Mouse (Mus musculus) telencephalon, adult 2 months (tissue): ENCODE data around the gene Rgs9.
"Not testable (repeated sequence)": the region's sequence is repeated elsewhere in the genome, so short reads cannot be mapped to it uniquely, and the experiment has no call there.

Source experiments
- DNase-seq: peaks from one replicate; pipeline ENCODE4 v3.0.0-alpha.2; 2011; ENCODE audit warnings: low read depth, low spot score

Rgs9 gene

DNA sequence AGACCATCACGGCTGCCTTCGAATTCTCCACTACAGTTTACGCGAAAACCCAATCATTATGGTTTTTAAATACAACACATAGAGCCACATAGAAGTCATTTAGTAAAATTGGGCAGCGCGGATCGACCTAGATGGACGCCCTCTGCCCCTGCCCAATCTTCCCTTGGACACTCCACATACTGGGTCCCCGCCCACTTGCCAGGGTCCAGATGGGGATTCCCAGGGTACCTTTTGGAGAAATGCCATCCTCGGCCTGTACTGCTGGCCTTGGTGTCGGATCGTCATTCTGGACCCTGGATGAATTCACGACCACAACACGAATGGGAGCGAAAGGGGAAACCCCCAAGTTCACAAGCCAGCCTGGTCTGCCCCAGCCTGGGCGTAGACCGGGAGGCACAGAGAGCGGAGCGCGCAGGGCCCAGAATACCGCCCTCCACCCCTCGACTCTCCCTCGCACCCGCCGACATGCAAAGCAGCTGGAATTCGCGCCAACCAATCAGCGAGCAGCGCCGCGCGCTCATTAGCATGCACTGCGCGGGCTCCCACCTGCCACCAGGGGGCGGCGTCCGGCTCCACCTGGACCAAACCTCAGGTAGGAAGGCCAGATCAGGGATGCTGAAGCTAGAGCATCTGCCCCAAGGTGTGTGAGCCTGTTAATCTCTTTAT lies at the start of gene Rgs9:
Rgs9 (minus strand) TSS at position 420 of the 666 bp plus-strand sequence.
- DNase-seq, result peak; percentile 79

DNA sequence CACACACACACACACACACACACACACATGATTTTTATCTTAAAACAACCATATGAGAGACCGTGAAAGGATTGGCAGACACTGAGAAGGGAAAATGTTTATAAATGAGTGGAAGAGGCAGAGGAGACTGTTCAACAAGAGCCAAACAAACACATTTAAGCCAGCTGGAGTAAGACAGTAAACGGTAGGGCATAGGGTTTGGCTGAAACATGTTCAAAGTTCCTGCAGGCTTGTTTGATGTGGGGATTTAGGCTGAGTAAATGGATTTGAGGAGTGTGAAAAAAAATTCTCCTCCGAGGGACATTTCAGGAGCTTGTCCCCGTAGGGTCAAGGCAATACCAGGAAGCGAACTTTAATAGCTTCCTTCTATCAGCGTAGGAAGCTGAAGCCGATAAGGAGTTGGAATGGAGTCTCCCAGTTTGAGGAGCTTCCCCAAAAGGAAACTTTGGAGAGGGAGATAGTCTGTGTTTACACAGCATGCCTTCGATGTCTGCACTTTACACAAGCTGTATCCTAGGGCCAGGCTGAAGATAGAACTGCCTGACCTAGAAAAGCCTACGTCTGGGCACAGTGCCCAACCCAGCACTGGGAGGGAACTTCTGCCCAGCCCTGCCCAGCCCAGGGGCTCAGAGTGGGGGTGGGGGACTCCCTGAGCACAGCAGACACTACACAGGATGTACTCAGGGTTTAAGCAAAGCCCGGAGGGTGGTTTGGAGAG lies 49.5 kb upstream of the Rgs9 start:
- DNase-seq, result no peak

DNA sequence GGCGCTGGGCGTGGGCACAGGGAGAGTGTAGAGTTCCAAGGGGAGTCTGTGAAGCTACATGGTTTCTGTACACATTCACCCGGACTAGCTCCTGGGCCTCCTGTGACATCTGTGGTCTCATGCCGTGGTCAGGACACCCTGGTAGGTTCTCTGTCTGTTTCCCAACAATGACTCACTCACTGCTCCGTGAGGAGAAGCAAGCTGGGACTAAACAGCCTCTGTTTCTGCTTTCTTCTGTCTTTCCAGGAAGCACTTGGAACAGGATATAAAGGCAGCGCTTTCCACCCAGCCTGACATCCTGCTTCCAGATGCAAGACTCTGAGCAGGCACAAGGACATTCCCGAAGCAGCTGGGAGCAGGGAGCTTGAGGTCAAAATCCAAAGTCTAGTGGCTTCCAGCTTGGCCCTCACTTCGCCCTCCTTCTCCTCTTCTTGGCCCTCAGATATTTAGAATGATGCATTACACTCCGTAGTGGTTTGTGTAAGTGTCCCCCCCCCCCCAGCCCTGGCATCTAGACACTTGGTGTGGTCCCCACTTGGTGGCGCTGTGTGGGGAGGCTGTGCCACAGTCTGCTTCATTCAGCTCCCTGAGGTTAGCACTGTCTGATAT lies 46.2 kb upstream of the Rgs9 start:
- DNase-seq, result no peak

DNA sequence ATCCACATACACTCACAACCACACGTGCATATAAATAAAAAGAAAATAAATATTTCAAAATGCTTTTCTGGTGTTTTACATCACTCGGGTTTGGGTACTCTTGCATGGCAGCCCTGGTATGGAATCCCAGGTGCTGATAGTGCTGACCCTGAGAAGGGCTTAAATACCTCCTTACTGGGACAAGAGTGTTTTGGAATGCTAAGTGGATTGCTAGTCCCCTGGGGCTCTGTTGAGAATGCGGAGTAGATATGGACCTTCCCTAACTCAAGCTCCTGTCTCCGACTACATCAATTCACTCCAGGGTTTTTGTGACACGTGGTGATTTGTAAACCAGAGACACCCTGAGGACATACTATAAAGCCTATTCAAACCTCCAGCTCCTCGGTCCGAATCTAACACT lies 45.6 kb upstream of the Rgs9 start:
- DNase-seq, result no peak

DNA sequence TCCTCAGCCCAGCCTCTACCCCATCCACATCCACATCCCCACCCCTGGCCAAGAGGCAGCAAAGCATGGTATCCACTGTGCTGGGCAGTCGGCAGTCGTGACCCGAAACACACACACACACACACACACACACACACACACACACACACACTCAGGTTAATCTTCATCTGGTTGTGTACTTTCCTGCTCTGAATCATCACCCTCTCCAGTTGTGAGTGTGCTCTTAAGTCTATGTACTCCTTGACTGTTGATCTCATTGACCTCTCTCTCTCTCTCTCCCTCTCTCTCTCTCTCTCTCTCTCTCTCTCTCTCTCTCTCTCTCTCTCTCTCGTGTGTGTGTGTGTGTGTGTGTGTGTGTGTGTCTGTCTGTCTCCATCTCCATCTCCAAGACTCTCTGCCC lies 44.7 kb upstream of the Rgs9 start:
- not testable (repeated sequence) for DNase-seq

DNA sequence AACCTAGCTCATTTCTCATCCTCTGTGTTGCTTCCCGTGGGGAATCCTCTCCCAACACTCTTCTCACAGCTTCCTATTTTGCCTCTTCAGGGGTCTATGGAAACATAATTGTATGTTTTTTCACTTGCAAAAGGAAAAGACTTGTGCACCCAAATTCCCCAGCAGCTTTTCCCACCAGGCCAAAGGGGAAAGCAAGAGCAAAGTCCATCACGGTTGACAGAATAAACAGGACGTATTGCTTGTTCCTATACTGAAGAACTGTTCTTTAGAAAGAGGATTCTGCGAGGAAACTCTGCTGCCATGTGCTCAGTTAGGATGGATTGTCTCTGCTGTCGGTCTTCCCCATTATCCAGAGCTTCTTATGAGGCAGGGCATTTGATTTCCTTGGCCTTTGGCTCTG lies 42.6 kb upstream of the Rgs9 start:
- no peak for DNase-seq

DNA sequence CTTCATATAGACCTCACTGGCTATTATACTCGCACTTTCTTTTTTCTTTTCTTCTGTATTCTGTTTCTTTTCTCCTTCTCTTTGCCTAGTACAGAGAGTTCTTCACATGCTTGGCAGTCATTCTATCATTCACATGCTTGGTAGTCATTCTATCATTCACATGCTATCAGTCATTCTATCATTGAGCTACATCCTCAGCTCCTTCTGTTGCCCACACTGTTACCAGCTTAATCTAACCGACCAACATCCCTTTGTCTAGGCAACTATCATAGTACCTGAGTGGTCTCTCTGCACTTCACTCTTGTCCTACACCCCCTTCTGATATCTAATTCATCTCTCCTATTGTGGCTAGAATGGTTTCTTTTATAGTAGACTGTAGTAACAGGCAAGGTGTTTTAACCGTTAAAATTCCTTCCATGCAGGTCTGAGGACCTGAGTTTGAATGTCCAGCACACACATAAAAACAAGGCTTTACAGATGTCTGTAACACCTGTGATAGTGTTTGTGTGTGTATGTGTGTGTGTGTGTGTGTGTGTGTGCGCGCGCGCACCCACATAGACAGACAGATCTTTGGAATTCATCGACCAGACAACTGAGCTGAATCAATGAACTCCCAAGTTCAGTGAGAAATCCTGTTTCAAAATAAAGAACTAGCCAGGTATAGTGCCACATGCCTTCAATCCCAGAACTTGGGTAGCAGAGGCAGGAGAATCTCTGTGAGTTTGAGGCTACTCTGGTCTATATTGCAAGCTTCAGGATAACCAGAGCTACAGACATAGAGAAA lies 41.4 kb upstream of the Rgs9 start:
- no peak for DNase-seq

DNA sequence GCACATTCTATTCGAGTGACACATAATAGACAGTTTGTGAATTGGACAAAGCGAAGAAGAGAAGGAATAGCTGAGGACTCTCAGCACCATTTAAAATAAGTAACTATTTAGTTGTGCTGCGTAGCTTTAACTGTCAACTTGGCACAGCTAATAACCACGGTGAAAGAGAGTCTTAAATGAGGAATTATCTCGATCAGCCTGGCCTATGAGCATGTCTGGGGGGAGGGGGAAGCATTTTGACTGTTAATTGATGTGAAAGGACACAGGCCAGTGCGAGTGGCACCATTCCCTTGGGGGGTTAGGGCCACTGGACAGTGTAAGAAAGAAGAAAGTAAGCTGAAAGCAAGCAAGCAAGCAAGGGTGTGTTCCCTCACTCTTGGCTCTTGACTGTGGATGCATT lies 38.0 kb upstream of the Rgs9 start:
- DNase-seq, result no peak

DNA sequence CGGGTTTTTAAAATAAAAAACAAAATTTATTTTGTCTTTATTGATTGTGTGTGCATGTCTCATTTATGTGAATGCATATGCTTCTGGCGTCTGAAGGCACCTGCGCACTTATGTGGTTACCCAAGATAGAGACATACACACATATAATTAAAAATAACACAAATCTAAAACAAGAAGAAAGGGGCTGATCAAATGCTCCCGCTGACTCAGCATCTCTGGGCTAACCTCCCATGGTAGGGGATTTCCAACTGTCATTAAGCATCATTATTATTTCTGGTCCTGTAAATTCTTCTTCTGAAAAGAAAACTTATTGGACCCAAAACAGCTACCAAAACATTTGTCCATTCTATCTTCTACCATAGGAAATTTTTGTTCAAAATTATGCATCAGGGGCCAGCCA lies 36.8 kb upstream of the Rgs9 start:
- DNase-seq, result no peak

DNA sequence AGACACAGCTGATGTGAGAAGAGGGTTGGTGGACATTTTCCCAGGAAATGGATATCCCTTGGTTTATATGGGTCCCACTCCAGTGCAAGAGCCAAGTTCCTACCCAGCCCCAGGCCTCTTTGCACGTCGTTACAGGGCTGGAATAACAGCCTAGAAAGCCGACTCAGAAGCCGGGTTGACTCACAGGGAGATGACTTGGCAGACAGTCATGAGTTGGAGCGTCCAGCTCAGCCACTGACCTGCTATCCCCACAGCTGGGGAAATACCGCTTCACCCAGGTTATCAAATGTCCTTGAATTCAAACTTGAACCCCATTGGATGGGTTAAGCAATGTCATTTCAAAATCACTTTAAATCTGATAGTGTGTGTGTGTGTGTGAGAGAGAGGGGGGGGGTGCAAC lies 34.8 kb upstream of the Rgs9 start:
- no peak for DNase-seq

DNA sequence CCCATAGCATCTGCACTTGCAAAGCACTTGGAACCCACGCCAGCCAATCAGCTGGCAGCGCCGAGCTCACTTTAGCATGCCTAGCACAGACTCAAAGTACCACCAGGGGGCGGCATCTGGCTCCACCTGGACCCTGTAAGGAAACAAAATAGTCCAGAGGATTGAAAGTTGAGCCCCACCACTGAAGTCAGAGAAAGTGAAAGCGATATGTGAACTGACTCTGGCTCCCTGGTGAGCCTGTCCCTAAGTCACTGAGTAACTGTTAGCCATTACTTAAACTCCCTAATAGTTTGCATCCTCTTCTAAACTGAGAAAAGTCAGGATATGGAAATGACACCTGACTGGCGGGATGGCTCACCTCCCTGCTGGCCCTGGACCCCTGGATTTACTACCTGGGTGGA lies 33.5 kb upstream of the Rgs9 start:
- peak; percentile 80 for DNase-seq

DNA sequence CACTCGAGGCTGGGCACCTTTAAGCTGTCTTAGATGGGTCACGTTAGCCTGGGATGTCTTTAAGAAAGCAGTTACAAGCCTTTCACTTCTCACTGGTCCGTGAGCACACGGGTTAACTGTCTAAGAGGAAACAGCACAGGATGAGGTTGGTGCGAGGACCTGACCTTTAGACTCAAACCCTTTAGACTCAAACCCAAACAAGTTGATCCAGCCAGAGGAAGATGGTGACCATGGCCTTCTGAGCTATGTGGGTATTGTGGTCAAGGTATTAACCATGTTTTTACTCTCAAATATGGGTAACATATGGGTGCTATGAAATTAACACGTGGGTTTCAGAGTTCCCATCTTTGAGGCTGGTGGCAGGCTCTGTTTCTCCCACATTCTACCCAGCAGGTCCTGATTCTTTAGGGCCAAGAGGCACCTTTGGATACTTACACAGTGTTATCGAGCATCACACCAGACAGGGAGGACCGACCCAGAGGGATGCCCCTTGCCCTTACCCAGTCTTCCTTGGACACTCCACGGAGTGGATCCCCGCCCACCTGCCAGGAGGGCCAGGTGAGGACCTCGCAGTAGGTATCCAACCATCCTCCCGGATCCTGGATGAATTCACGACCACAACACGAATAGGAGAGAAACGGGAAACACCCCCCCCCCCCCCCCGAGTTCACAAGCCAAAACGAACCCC lies 32.9 kb upstream of the Rgs9 start:
- DNase-seq, result no peak

DNA sequence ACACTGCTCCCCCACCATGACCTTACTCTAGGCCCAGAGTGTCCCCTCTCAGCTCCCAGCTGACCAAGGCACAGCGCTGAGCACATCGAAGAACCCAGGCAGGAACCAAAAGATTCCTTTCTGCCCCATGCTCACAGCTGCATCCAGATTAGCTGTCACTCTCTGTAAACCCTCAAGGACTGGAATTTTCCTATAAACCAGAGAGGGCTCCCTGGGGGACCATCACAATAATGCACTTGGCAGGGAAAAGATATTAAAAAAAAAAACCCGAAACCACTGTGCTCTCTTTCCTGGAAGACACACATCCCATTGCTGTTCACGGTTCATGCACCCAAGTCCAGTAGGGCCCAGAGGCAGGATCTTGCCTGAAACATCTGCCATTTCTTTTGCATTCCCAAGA lies 31.4 kb upstream of the Rgs9 start:
- no peak for DNase-seq

DNA sequence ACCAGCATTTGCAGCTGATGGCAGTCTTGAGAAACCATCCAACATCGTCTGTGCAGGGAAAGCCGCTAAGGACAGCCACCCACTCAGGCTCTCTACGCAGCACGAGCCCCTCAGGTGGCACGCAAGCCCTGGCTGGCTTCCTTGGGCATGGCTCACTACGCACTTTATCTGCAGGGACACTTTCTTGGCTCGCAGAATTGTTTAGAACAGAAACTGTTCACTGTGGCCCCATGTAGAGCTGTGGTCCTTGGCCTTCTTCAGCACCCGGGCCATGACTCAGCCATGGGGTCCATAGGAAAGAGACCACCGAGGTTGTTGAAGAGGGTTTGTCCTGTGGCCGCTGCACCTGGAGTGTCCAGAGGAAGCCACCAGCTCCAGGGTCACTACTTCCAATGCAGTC lies 30.0 kb upstream of the Rgs9 start:
- no peak for DNase-seq

DNA sequence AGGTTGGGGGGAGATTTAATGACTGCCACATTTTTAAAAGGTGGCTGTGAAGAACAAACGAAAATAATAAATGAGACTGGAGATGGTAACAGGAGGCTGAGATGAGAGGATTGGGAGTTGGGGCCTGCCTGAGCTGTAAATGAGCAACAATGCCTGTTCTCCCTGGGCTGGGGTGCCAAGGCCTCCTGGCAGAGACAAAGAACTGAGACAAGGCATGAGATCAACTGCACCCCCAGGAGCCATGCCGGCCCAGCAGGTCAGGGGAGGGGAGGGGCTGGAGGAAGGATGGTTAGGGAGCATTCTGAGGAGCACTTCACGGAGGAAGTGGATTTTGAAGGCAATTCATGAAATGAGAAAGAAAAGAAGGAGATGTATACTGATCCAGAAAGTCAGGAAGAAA lies 29.5 kb upstream of the Rgs9 start:
- DNase-seq, result no peak

DNA sequence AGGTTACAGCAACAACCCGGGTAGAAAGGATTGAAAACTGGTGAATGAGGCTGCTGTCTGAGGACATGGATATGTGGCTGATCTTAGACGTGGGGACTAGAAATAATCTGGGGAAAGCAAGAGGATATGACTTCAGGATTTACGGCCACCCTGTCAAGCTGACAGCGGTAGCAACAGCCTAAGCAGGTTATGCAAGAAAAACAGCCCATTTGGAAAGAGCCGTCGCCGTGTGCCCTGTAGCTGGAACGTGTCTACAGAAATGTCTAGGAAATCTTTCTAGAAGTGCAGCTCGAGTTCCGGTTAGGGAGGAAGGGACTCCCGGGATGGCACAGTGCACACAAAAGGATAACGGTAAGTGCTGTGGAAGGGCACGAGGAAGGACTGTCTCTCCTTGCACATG lies 28.3 kb upstream of the Rgs9 start:
- DNase-seq, result no peak

DNA sequence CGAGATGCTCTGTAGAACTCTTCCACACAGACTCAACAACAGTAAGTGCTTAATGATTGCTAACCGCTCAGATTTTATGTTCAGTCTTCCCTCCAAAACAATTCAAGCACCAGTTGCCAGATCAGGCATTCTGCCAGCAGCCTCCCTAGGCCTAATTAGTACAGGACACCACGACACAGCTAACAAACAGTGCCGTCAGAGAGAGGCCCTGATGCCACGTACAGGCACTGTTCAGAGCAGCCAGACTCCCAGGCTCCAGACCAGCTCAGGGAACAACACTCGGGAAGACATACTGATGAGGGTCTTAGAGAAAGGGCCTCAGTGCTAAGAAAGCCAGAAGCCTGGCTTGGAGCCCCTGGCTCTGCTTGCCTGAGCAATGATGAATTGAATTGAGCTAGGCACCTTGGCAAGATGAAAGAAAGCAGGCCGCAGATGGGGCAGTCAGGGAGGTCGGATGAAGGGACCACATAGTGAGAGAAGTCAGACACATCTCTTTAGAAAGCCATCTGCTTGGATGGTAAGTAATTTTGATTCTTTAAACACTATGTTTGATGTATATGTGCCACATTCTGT lies 22.5 kb upstream of the Rgs9 start:
- no peak for DNase-seq

DNA sequence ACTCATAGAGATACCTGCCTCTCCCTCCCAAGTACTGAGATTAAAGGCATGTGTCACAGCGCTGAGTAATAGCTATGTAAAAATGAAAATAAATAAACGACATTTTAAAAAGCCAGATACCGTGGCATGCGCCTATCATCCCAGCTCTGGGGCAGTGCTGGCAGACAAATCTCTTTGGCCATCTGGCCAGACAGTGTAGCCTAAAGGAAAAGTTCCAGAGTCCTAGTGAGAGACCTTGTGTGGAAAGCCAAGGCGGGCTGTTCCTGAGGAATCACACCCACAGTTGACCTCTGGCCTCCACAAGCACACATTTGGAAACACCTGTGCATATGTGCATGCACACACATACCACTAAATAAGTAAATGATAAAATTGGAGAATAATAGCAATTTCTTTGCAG lies 22.0 kb upstream of the Rgs9 start:
- no peak for DNase-seq

DNA sequence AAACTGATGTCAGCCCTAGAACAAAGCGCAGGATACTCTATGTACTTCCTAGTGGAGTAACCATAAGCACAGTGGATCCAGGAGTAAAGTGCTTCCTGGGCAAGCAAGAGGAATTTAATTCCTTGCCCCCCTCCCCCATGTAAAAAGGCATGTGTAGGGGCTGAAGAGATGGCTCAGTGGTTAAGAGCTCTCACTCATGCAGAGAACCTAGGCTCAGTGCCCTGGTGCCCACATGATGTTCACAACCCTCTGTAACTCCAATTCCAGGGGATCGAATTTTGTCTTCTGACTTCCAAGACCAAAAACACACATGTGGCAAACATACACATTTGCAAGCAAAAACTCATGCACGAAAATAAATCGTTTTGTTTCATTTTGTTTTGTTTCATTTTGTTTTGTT lies 21.5 kb upstream of the Rgs9 start:
- no peak for DNase-seq

DNA sequence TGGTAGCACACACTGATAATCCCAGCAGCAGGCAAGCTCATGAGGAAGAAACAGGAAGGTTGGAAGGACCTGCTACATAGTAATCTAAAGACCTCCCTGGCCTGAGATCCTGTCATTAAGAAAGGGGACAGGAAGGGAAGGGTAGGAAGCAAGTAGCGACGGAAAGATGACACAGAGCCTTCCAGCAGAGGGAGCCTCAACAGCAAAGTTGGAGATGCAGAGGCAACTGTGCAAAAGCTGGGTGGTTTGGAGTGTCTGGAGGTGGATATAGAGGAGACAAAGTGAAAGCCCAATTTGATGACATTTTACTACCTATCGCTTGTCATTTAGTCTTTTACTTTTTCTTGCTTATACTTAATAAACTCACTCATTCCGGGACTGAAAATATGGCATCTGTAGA lies 19.0 kb upstream of the Rgs9 start:
- no peak for DNase-seq

DNA sequence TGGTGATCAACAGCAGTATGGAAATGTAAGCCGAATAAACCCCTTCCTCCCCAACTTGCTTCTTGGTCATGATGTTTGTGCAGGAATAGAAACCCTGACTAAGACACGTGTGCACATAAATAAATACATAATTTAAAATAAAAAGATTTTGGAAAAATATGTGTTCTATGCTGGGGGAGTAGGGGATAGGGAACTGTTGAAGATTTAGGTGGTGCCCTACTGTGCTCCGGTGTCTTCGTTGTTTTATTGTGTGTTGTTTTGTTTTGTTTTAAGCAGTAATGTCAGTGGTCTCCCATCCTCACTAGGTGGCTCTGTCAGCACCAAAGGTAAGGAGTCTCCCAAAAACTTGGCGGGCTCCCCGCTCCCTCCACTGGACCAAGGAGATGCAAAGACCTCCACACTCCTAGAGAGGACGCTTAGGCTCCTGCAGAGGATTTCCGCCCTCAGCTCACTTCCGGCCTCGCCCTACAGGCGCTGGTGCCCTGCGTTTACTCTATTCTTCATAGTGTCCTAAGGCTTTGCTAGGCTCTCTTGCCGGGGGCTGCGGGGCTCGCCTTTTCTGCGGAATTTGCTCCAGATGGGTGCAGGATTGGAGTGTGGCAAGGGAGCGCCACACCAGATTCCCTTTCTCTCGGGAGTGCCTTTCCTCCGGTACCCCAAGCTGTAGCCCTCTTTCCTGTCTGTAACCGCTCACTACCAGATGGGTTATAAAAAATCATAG lies 14.1 kb upstream of the Rgs9 start:
- peak; percentile 84 for DNase-seq
